Mouse (Mus musculus): ENCODE data around the gene Cdc42se2.

- TF ChIP-seq ZNF384 (IDR thresholded peaks at IDR 0.05; ENCODE audit: low read depth, low read length) (no peak), ZC3H11A (IDR thresholded peaks at IDR 0.05; ENCODE audit: borderline replicate concordance, low read depth, low read length) (no peak), HCFC1 (IDR thresholded peaks at IDR 0.05; ENCODE audit: borderline replicate concordance, insufficient read depth, low read length) (no peak)
Measured at GRCm38 (mm10) chr11:54812812-54813516, 25.5 kb upstream of the Cdc42se2 start.

Measured in ES-E14 (cell line).